Mouse (Mus musculus) stomach, postnatal 0 days (tissue): ENCODE results near the gene Trim17. TPM values are rescaled to one million over a fixed set of nuclear protein-coding genes. Genes with fewer than 3 reads are reported as not detected.

Experiments
- ATAC-seq: fragments of 200-750 bp; cut with Nextera tagmentation; 2 replicates; pipeline ENCODE4 v1.8.0; 2017; ENCODE audit not compliant: low FRiP score, low TSS enrichment
- DNase-seq: peaks from one replicate; pipeline ENCODE4 v3.0.0-alpha.2; 2016; ENCODE audit warnings: low spot score
- H3K27ac ChIP-seq: fragments of 300-500 bp; sonication (generic); replicated peaks from 2 replicates; pipeline ENCODE4 v1.5.1; 2014; ENCODE audit warnings: mild to moderate bottlenecking, control low read depth
- H3K27me3 ChIP-seq: fragments of 300-500 bp; sonication (generic); 2 replicates; pipeline ENCODE4 v1.6.1; 2014; ENCODE audit warnings: low read length; ENCODE audit not compliant: control insufficient read depth, insufficient read depth
- H3K36me3 ChIP-seq: fragments of 300-500 bp; sonication (generic); 2 replicates; pipeline ENCODE4 v1.6.1; 2014; ENCODE audit warnings: low read length, mixed read lengths; ENCODE audit not compliant: control insufficient read depth, insufficient read depth
- H3K4me1 ChIP-seq: fragments of 300-500 bp; sonication (generic); replicated peaks from 2 replicates; pipeline ENCODE4 v1.6.1; 2014; ENCODE audit warnings: antibody characterized with exemption; ENCODE audit not compliant: control insufficient read depth, insufficient read depth
- H3K4me2 ChIP-seq: fragments of 300-500 bp; sonication (generic); replicated peaks from 2 replicates; pipeline ENCODE4 v1.6.1; 2014; ENCODE audit warnings: low read depth, mild to moderate bottlenecking, control low read depth, moderate library complexity
- H3K4me3 ChIP-seq: fragments of 300-500 bp; sonication (generic); 2 replicates; pipeline ENCODE4 v1.5.1; 2014; ENCODE audit warnings: low read depth, low read length, control low read depth
- H3K9ac ChIP-seq: fragments of 300-500 bp; sonication (generic); 2 replicates; pipeline ENCODE4 v1.6.1; 2014; ENCODE audit warnings: mild to moderate bottlenecking, low read length, control low read depth, mixed read lengths
- H3K9me3 ChIP-seq: fragments of 300-500 bp; sonication (generic); 2 replicates; pipeline ENCODE4 v1.6.1; 2016; ENCODE audit warnings: low read length; ENCODE audit not compliant: control insufficient read depth
- CTCF ChIP-seq: IDR thresholded peaks from 2 replicates; pipeline ENCODE4 v1.5.1; 2016; ENCODE audit warnings: antibody characterized with exemption, low read depth, mild to moderate bottlenecking, moderate library complexity
- EP300 ChIP-seq: optimal IDR thresholded peaks from 2 replicates; pipeline ENCODE3; 2016; ENCODE audit warnings: antibody characterized with exemption
- WGBS: fragments of 180-500 bp; shearing (Covaris S2); extraction: QIAGEN DNeasy Blood & Tissue Kit; methylation state at CpG from one replicate; pipeline ENCODE4 v1.1.7; 2014; 5-methylcytosine and 5-hydroxymethylcytosine counted together
- polyA plus RNA-seq: library from polyadenylated mRNA; unstranded; fragments of >200 nt; fragmentation: Nextera tagmentation; extraction: Ambion mirVana; gene quantifications from 2 replicates; pipeline ENCODE4 v1.2.1, GENCODE M21; 2015

Gene Trim17
- polyA plus RNA-seq, 1 experiment from 2014 or later = 0.08 TPM

DNA sequence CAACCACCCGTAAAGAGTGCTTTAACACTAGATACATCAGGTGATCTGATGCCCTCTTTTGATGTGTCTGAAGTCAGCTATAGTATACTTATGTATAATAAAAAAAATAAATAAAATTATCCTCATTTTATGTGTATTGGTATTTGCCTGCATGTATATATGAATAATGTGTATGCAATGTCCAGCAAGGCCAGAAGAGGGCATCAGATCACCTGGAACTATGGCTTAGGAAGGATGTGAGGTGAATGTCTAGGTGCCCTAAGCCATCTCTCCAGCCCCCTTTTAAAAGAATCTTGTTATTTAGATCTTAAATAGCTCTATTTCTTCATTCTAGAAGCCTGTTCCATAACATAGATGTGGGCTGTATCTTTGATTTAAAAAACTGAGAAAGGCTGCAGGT lies 12.9 kb downstream of the Trim17 start:
- Histone ChIP-seq H3K4me1 (no peaks in the 10 kb centered on the region), H3K9me3 (no peaks in the 10 kb centered on the region), H3K36me3 (no peaks in the 10 kb centered on the region), H3K4me3 (no peak overlapping the region), H3K27ac (no peak overlapping the region), H3K9ac (no peak overlapping the region), H3K27me3 (no peaks in the 10 kb centered on the region), H3K4me2 (no peak overlapping the region)
- DNase-seq (no peak), ATAC-seq (no peak)
- WGBS = 93% methylated on average over 1 of the region's 1 CpGs
- TF ChIP-seq CTCF (peak; percentile 76), EP300 (no peak)

GRCm38 (mm10) chr11:58968551-58968950 lies 14.1 kb downstream of the Trim17 start:
- Histone ChIP-seq H3K36me3 (no peaks in the 10 kb centered on the region), H3K9ac (no peak overlapping the region), H3K9me3 (no peaks in the 10 kb centered on the region), H3K4me2 (no peak overlapping the region), H3K27me3 (no peaks in the 10 kb centered on the region), H3K4me1 (no peaks in the 10 kb centered on the region), H3K4me3 (no peak overlapping the region), H3K27ac (no peak overlapping the region)
- ATAC-seq (peak; percentile 11; the same call in 1 of the 2 replicates), DNase-seq (no peak)
- no peak for TF ChIP-seq CTCF
- no peak for TF ChIP-seq EP300
- 76% methylated on average over 7 of the region's 7 CpGs for WGBS

GRCm38 (mm10) chr11:58969027-58969426 lies 14.5 kb downstream of the Trim17 start:
- peak; percentile 11; the same call in 1 of the 2 replicates for ATAC-seq

GRCm38 (mm10) chr11:58969659-58970058 lies 15.2 kb downstream of the Trim17 start:
- H3K4me1 ChIP-seq = no peaks in the 10 kb centered on the region
- H3K4me3 ChIP-seq = no peak overlapping the region
- H3K27me3 ChIP-seq = no peaks in the 10 kb centered on the region
- ATAC-seq (peak; percentile 65; the same call in 1 of the 2 replicates), DNase-seq (peak; percentile 56)
- H3K36me3 ChIP-seq = no peaks in the 10 kb centered on the region
- 51% methylated on average over 6 of the region's 6 CpGs for WGBS
- no peaks in the 10 kb centered on the region for H3K9me3 ChIP-seq
- no peak for TF ChIP-seq EP300
- TF ChIP-seq CTCF = no peak
- no peak overlapping the region for H3K27ac ChIP-seq
- no peak overlapping the region for H3K4me2 ChIP-seq
- H3K9ac ChIP-seq = no peak overlapping the region

More at GRCm38 (mm10) chr11:58969027-58969426, 14.5 kb downstream of the Trim17 start:
- DNase-seq = no peak
- Histone ChIP-seq H3K4me2 (no peak overlapping the region), H3K4me1 (no peaks in the 10 kb centered on the region), H3K27me3 (no peaks in the 10 kb centered on the region), H3K9me3 (no peaks in the 10 kb centered on the region), H3K9ac (no peak overlapping the region), H3K36me3 (no peaks in the 10 kb centered on the region), H3K27ac (no peak overlapping the region), H3K4me3 (no peak overlapping the region)
- WGBS = 69% methylated on average over 8 of the region's 8 CpGs
- no peak for TF ChIP-seq EP300
- no peak for TF ChIP-seq CTCF

- Histone ChIP-seq H3K9me3 (no peaks in the 10 kb centered on the region), H3K36me3 (no peaks in the 10 kb centered on the region), H3K27me3 (no peaks in the 10 kb centered on the region), H3K4me2 (no peak overlapping the region), H3K9ac (no peak overlapping the region), H3K27ac (no peak overlapping the region), H3K4me3 (no peak overlapping the region), H3K4me1 (no peaks in the 10 kb centered on the region)
- DNase-seq (no peak), ATAC-seq (no peak)
- WGBS = 87% methylated on average over 21 of the region's 21 CpGs
- TF ChIP-seq EP300 (no peak), CTCF (no peak; the same call in 1 of the 2 replicates)
Observed at GRCm38 (mm10) chr11:58970831-58971530, 16.5 kb downstream of the Trim17 start.

DNA sequence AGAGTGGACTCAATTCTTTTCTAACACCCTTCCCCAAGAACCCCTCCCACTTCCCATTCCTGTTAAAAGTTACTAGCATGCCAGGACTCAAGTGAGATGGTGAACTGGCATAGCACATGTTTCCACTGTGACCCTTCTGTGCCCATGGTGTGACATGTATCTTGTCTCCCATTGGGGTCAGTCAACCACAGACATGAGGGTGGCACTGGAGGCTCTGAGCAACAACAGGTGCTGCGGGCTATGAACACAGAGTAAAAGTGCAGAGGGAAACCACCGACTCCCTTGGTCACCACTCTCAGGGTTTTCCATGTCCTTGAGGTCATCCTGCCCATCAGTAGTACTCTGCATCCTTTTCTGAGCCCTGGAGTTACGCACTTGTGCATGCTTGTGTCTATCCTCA lies 17.3 kb downstream of the Trim17 start:
- H3K27ac ChIP-seq = no peak overlapping the region
- no peak overlapping the region for H3K4me2 ChIP-seq
- H3K27me3 ChIP-seq = no peaks in the 10 kb centered on the region
- H3K4me1 ChIP-seq = no peaks in the 10 kb centered on the region
- no peaks in the 10 kb centered on the region for H3K9me3 ChIP-seq
- no peaks in the 10 kb centered on the region for H3K36me3 ChIP-seq
- no peak overlapping the region for H3K9ac ChIP-seq
- 95% methylated on average over 3 of the region's 3 CpGs for WGBS
- no peak for ATAC-seq
- TF ChIP-seq EP300 (no peak), CTCF (no peak)
- no peak for DNase-seq
- H3K4me3 ChIP-seq = no peak overlapping the region
